17 mouse cellular contexts compared by ENCODE assay signal in the genomic region with DNA sequence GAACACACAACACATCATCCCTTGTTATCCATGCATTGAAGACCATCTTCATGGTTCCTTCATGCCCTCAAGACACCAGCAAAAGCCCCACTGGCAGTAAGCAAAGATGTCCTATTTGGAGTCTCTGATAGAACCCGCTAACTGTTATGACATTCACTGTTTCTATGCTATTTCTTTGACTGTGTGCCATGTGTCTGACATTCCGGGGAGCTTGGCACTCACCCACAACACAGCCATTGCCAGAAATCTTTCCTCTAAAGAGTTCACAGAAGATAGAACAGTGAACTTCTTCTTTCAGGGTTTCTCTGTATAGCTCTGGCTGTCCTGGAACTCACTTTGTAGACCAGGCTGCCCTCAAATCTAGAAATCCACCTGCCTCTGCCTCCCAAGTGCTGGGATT.
DNase-seq lines count a peak whose midpoint lies in the region; ATAC-seq lines count a peak whose summit lies in the region.
"Had no signal": no experiment of that assay in that cellular context is flagged by ENCODE, and none has a peak within 500 bp of the region (broad histone marks: within the 10 kb centered on the region; RNA-seq: fewer than 3 reads in every experiment).

No protein-coding gene starts in this region.

- DNase-seq in cerebellum, postnatal 10 days: peak; percentile 46 to 56
- DNase-seq in cerebellum, postnatal 36 days: no peak
- peak; percentile 14 to 43 for DNase-seq in left cerebral cortex, postnatal 14 days (ENCODE audit: low spot score in 2 of 2)
- no peak for DNase-seq in left cerebral cortex, adult 11 months (ENCODE audit: low spot score)
- DNase-seq in Muller cell, postnatal 12 days (ENCODE audit: inconsistent ontology term): peak; percentile 89
- peak; percentile 7 to 17 for DNase-seq in layer of hippocampus, adult 8-10 months (ENCODE audit: low spot score in 2 of 2)
- DNase-seq in ovary, postnatal 10 days (ENCODE audit: low spot score): no peak
- DNase-seq: adrenal gland, adult 8-10 months; B cell, adult 2 months; kidney, postnatal 10 days; lung, adult 2 months; thymus, postnatal 4 days had no signal

- H3K4me3 ChIP-seq in intestine, embryonic 16.5 days (ENCODE audit: low read length): no peak overlapping the region
- H3K4me3 ChIP-seq: hindbrain, embryonic 12.5 days; intestine, embryonic 15.5 days; limb, embryonic 15.5 days; neural tube, embryonic 12.5 days had no signal

- no peaks in the 10 kb centered on the region for H3K27me3 ChIP-seq in intestine, embryonic 16.5 days (replicated peaks; ENCODE audit: control insufficient read depth, insufficient read depth, low read length)
- H3K27me3 ChIP-seq: hindbrain, embryonic 12.5 days; intestine, embryonic 15.5 days; limb, embryonic 15.5 days; neural tube, embryonic 12.5 days had no signal

- H3K4me2 ChIP-seq in intestine, embryonic 16.5 days (ENCODE audit: low read depth, low read length): no peak overlapping the region
- H3K4me2 ChIP-seq: hindbrain, embryonic 12.5 days; intestine, embryonic 15.5 days; limb, embryonic 15.5 days; neural tube, embryonic 12.5 days had no signal

- ATAC-seq in intestine, embryonic 16.5 days: no peak
- ATAC-seq: intestine, embryonic 15.5 days had no signal

- H3K9ac ChIP-seq in intestine, embryonic 16.5 days (ENCODE audit: low read depth, low read length): no peak overlapping the region
- H3K9ac ChIP-seq: hindbrain, embryonic 12.5 days; intestine, embryonic 15.5 days; limb, embryonic 15.5 days; neural tube, embryonic 12.5 days had no signal

- H3K36me3 ChIP-seq in intestine, embryonic 16.5 days (ENCODE audit: control insufficient read depth, insufficient read depth, low read length): no peaks in the 10 kb centered on the region
- H3K36me3 ChIP-seq: hindbrain, embryonic 12.5 days; intestine, embryonic 15.5 days; limb, embryonic 15.5 days; neural tube, embryonic 12.5 days had no signal

- intact Hi-C loops in left cerebral cortex, postnatal 14 days (cut with DNase I): no loop called here

- H3K27ac ChIP-seq in intestine, embryonic 16.5 days (ENCODE audit: low read length): no peak overlapping the region
- H3K27ac ChIP-seq: hindbrain, embryonic 12.5 days; intestine, embryonic 15.5 days; limb, embryonic 15.5 days; neural tube, embryonic 12.5 days had no signal

- 82% methylated on average over 2 of the region's 2 CpGs for whole genome bisulfite sequencing in intestine, embryonic 16.5 days

- no peaks in the 10 kb centered on the region for H3K4me1 ChIP-seq in intestine, embryonic 16.5 days (ENCODE audit: control insufficient read depth, insufficient read depth, low read length)
- H3K4me1 ChIP-seq: hindbrain, embryonic 12.5 days; intestine, embryonic 15.5 days; limb, embryonic 15.5 days; neural tube, embryonic 12.5 days had no signal

- no peaks in the 10 kb centered on the region for H3K9me3 ChIP-seq in intestine, embryonic 16.5 days (ENCODE audit: control insufficient read depth, low read length)
- H3K9me3 ChIP-seq: hindbrain, embryonic 12.5 days; intestine, embryonic 15.5 days; limb, embryonic 15.5 days; neural tube, embryonic 12.5 days had no signal

Comparison
In these comparisons a context has a peak if more than half of its experiments do, and no peak if none do; other contexts are left out.
1. DNase-seq: peak in cerebellum, postnatal 10 days (2 of 2), left cerebral cortex, postnatal 14 days (2 of 2), Muller cell, postnatal 12 days (single experiment) and layer of hippocampus, adult 8-10 months (2 of 2); none in cerebellum, postnatal 36 days (0 of 2), left cerebral cortex, adult 11 months (single experiment) and ovary, postnatal 10 days (single experiment).